Mouse (Mus musculus): ENCODE measurements around the gene Tcf7. TPM values are rescaled to one million over a fixed set of nuclear protein-coding genes. Genes with fewer than 3 reads are reported as not detected.

The Tcf7 gene
- polyA plus RNA-seq, 1 experiment from 2014 or later, result 4.7 TPM

DNA sequence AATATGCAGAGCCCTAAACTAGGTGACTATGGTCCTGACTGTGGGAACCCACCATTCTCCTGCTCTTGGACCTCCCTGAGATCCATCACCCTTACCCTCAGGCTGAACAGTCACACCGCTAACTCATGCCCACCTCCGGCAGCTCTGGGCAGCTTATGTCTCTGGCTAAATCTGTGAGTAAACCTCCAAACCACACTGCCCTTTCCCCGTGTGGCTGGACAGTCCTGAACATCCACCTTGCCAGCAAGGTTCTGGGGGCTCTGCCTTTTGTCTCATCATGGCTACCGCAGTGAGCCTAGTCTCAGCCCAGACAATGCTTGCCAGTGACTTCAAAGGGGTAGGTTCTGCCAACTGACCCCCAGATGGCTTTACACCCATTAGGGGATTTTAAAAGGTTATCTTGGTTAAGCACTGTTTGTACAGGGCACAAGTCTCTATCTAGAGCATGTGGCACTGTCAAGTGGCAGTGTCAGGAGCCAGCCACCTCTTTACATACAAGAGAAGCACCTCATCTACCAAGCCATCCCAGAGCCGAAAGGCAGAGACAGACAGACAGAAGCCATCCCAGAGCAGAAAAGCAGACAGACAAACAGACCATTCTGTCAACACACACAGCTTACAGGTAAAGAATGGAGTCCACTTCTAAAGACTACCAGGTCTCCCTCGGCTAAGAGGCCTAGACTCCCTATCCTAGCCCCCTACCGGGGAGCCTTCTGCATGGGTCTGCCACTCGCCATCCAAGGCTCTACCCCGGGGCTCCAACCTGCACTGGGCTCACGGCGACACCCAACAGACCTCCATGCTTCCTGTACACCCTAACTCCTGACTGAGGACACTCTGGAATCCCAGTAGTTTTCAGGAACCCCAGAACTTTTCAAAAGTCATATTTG lies 2.0 kb downstream of the Tcf7 start:
- H3K36me3 ChIP-seq, result no peaks in the 10 kb centered on the region
- H3K9me3 ChIP-seq, result no peaks in the 10 kb centered on the region
- H3K4me1 ChIP-seq (replicated peaks), result peaks cover 29% of the 10 kb centered on the region
- no peak overlapping the region for H3K9ac ChIP-seq
- no peak overlapping the region for H3K4me2 ChIP-seq
- H3K27me3 ChIP-seq, result peaks cover 50% of the 10 kb centered on the region
- no peak for ATAC-seq (ENCODE audit: low FRiP score)
- H3K4me3 ChIP-seq, result no peak overlapping the region
- no peak overlapping the region for H3K27ac ChIP-seq
- WGBS, result 91% methylated on average over 11 of the region's 11 CpGs

DNA sequence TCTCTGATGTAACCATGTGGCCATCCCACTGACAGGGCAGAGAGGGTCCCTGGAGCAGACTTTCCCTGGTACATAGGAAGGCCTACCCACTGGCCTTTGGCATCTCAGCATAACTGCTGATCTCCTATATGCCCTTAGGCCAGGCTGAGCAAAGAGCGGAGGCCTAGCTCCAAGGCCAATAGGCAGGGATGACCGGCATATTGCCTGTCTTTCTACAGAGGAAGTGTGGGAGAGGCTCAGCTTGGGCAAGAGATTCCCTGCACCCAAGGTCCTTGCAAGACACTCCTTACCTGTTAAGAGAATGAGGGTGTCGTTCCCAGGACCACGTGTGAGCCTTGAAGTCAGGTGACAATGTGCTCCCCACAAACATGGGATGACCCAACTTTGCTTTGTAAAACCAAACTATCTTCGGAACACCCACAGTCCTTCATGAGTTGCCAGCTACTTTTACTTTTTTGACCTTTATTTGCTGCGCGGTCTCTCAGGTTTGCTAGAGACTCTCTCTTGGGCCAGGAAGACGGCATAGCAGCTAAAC lies 3.1 kb downstream of the Tcf7 start:
- Histone ChIP-seq H3K36me3 (no peaks in the 10 kb centered on the region), H3K9me3 (no peaks in the 10 kb centered on the region), H3K4me3 (no peak overlapping the region), H3K27ac (no peak overlapping the region), H3K27me3 (peaks cover 38% of the 10 kb centered on the region), H3K4me1 (replicated peaks) (peaks cover 27% of the 10 kb centered on the region), H3K9ac (no peak overlapping the region), H3K4me2 (no peak overlapping the region)
- 97% methylated on average over 8 of the region's 8 CpGs for WGBS
- no peak for ATAC-seq (ENCODE audit: low FRiP score)

DNA sequence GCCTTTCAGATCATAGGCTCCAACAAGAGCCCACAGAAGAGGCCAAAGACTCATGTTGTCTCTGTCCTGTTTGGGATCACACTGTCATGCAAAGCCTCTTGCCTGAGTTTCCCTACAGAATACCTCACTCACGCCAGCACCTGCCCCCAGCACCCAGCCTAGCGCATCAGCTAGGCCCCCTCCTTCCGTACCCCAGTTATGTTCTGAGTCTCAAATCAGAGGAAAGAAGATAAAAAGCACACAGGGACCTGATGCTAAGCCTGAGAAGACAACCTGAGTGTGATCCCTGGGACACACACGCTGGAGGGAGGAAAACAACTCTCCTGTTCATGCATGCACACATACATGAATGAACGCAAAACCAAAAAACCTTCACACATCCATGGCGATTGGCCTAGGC lies 3.8 kb downstream of the Tcf7 start:
- Histone ChIP-seq H3K27me3 (peaks cover 31% of the 10 kb centered on the region), H3K4me2 (no peak overlapping the region), H3K4me3 (no peak overlapping the region), H3K9me3 (no peaks in the 10 kb centered on the region), H3K27ac (no peak overlapping the region), H3K36me3 (no peaks in the 10 kb centered on the region), H3K4me1 (replicated peaks) (peaks cover 21% of the 10 kb centered on the region), H3K9ac (no peak overlapping the region)
- ATAC-seq (ENCODE audit: low FRiP score), result no peak
- 94% methylated on average over 6 of the region's 6 CpGs for WGBS

DNA sequence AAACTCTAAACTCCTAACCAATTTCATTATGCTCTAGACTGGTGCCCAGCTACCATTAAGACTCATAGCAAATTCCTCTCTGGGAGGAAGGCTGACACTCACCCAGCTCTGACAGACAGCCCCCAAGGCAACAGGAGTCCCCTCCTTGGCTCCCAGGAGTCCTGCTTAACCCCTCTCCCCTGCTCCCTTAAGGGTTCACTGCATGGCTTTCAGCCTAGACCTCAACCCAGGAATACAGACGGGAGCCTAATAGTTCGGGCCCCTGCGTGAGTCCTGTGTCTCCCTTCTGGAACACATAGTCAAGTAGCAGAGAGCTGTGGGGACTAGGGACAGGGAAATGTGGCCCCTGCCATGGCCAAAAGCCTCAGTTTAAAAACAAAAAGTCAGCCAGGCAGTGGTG lies 4.7 kb downstream of the Tcf7 start:
- Histone ChIP-seq H3K9ac (no peak overlapping the region), H3K9me3 (no peaks in the 10 kb centered on the region), H3K4me1 (replicated peaks) (peaks cover 13% of the 10 kb centered on the region), H3K36me3 (no peaks in the 10 kb centered on the region), H3K27me3 (peaks cover 23% of the 10 kb centered on the region), H3K4me2 (no peak overlapping the region), H3K27ac (no peak overlapping the region), H3K4me3 (no peak overlapping the region)
- 90% methylated on average over 3 of the region's 3 CpGs for WGBS
- ATAC-seq (ENCODE audit: low FRiP score), result no peak

DNA sequence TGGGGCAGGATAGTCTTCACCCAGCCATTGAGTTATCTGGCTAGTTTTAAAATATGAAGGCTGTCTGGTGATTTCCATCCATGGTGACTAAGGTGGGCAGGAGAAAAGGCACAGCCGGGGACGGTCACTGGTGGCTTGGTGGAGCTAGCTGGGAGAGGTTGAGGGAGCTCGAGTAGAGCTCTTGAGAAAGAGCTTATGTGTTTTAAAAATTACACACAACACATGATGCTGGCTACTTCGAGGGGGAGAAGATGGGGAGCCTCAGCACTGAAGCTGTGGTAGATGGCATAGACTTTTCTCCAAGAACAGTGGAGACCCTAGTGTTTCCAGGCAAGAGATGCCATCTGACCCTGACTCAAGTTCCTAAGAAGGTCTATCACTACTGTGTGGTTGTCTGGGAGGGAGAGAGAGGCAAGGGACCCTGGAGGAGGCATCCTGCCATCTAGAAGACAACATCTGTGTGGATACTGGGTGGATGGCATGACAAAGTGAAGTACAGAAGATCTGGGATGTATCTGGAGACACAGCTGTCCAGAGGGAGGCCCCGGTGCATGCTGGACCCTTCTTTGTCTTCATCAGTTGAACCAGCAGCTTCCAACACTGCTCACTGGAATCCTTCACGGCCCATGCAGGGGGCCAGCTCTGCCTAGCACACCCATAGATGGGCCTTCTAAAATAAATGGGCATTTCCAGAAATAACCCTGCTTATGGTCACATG lies 5.2 kb downstream of the Tcf7 start:
- no peaks in the 10 kb centered on the region for H3K36me3 ChIP-seq
- H3K4me3 ChIP-seq, result no peak overlapping the region
- H3K4me2 ChIP-seq, result no peak overlapping the region
- ATAC-seq (ENCODE audit: low FRiP score), result no peak
- H3K27me3 ChIP-seq, result peaks cover 17% of the 10 kb centered on the region
- H3K4me1 ChIP-seq (replicated peaks), result peaks cover 13% of the 10 kb centered on the region
- H3K9ac ChIP-seq, result no peak overlapping the region
- H3K27ac ChIP-seq, result no peak overlapping the region
- WGBS, result 91% methylated on average over 6 of the region's 6 CpGs
- H3K9me3 ChIP-seq, result no peaks in the 10 kb centered on the region

GRCm38 (mm10) chr11:52276961-52277391 lies 5.8 kb downstream of the Tcf7 start:
- 97% methylated on average over 8 of the region's 8 CpGs for WGBS
- Histone ChIP-seq H3K27me3 (peaks cover 11% of the 10 kb centered on the region), H3K9me3 (no peaks in the 10 kb centered on the region), H3K36me3 (no peaks in the 10 kb centered on the region), H3K27ac (no peak overlapping the region), H3K9ac (no peak overlapping the region), H3K4me2 (no peak overlapping the region), H3K4me3 (no peak overlapping the region), H3K4me1 (replicated peaks) (peaks cover 15% of the 10 kb centered on the region)
- no peak for ATAC-seq (ENCODE audit: low FRiP score)

DNA sequence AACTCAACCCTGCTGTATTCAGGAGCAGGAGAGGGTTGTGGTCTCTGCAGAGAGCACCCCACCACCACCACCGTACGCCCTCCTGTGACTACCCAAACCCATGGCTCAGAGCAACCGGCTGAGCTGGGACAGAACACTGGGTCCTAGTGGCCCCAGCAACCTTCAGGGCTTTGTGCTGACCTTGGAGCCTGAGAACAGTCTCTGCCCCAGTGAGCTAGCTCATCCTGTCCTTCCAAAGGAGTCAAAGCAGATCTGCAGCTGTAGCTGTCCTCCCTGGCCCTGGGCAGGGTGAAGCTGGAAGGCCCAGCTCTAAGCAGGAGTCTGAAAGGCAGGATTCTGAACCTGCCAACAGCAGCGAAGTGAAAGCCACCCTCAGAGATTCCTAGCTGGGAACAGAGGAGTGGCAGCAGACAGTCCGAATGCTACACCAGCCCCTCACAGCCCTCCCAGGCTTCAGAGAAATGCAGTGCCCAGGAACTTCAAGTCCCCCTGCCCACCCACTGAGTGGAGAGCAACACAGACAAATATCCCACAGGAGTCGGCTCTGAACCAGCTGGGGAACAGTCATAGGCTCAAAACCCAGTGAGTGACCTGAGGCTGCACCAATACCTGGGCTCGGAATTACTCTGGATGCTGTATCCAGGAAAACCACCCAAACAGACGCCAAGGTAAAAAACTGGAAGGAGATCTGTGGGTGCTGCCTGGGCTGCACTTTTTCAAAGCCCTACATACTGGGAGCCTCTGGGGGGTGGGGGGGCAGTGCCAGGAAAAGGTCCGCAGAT lies 6.8 kb downstream of the Tcf7 start:
- 85% methylated on average over 9 of the region's 9 CpGs for WGBS

DNA sequence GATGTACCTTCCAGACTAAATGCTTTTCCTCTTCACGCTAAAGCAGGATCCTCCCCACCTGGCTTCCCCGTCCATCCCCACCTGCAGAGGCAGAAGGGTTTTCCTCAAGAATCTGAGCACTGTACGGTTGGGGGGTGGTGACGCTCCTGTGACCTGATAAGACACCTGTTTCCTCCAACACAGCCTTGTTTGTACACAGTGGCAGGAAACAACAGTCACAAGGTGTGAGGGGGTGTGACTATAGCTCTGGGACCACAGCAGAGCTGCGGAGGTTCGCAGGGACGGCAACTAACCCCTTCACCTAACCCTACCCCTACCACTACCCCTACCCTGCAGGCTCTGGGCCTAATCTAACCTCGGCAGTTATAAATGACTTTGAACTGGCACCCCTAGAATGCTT lies 7.4 kb downstream of the Tcf7 start:
- Histone ChIP-seq H3K9ac (no peak overlapping the region), H3K27ac (no peak overlapping the region), H3K4me1 (replicated peaks) (peaks cover 15% of the 10 kb centered on the region), H3K36me3 (no peaks in the 10 kb centered on the region), H3K9me3 (no peaks in the 10 kb centered on the region), H3K27me3 (no peaks in the 10 kb centered on the region), H3K4me3 (no peak overlapping the region), H3K4me2 (no peak overlapping the region)
- no peak for ATAC-seq (ENCODE audit: low FRiP score)
- WGBS, result 89% methylated on average over 8 of the region's 8 CpGs

More for the DNA sequence above, 6.8 kb downstream of the Tcf7 start:
- Histone ChIP-seq H3K36me3 (no peaks in the 10 kb centered on the region), H3K4me3 (no peak overlapping the region), H3K27ac (no peak overlapping the region), H3K9me3 (no peaks in the 10 kb centered on the region), H3K9ac (no peak overlapping the region), H3K4me2 (no peak overlapping the region), H3K27me3 (peaks cover 1% of the 10 kb centered on the region; the same call in 1 of the 2 replicates), H3K4me1 (replicated peaks) (peaks cover 15% of the 10 kb centered on the region)
- no peak for ATAC-seq (ENCODE audit: low FRiP score)

DNA sequence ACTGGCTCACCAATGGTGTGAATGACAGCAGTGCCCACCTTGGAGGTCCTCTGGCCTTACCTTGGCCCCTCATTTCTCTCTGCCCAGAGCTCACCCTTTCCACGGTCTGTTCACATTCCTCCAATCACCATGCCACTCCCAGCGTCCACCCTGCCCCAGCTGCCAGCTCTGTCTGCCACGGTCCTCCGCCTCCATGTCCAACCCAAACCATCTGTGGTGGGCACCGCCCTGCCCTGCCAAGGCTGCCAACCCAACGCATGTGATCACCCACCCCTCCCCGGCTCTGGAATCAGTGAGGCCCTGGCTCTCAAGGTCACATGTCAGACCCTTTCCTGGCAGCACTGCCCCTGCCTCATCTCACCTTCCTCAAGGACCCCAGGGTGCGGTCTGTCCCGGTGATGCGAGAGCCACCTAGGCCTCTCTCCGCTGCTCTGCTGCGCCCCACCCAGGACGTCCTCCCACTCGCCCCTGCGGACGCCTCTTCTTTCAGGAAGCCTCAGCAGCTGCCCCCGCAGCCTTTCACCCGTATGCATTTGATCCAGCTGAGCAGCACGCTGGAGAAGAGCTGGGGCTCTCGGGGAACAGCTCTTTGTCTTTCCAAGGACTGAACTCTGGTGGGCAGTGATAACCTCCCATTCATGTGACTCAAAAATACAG lies 8.2 kb downstream of the Tcf7 start:
- ATAC-seq (ENCODE audit: low FRiP score), result no peak
- Histone ChIP-seq H3K4me2 (no peak overlapping the region), H3K4me3 (no peak overlapping the region), H3K9ac (no peak overlapping the region), H3K9me3 (no peaks in the 10 kb centered on the region), H3K27ac (no peak overlapping the region), H3K27me3 (no peaks in the 10 kb centered on the region), H3K4me1 (replicated peaks) (peaks cover 15% of the 10 kb centered on the region), H3K36me3 (no peaks in the 10 kb centered on the region)
- 87% methylated on average over 20 of the region's 20 CpGs for WGBS

GRCm38 (mm10) chr11:52273942-52274330 lies 8.9 kb downstream of the Tcf7 start:
- Histone ChIP-seq H3K36me3 (no peaks in the 10 kb centered on the region), H3K27me3 (no peaks in the 10 kb centered on the region), H3K4me2 (no peak overlapping the region), H3K4me1 (replicated peaks) (peaks cover 15% of the 10 kb centered on the region), H3K4me3 (no peak overlapping the region), H3K9me3 (no peaks in the 10 kb centered on the region), H3K9ac (no peak overlapping the region), H3K27ac (no peak overlapping the region)
- no peak for ATAC-seq (ENCODE audit: low FRiP score)
- WGBS, result 87% methylated on average over 4 of the region's 4 CpGs

DNA sequence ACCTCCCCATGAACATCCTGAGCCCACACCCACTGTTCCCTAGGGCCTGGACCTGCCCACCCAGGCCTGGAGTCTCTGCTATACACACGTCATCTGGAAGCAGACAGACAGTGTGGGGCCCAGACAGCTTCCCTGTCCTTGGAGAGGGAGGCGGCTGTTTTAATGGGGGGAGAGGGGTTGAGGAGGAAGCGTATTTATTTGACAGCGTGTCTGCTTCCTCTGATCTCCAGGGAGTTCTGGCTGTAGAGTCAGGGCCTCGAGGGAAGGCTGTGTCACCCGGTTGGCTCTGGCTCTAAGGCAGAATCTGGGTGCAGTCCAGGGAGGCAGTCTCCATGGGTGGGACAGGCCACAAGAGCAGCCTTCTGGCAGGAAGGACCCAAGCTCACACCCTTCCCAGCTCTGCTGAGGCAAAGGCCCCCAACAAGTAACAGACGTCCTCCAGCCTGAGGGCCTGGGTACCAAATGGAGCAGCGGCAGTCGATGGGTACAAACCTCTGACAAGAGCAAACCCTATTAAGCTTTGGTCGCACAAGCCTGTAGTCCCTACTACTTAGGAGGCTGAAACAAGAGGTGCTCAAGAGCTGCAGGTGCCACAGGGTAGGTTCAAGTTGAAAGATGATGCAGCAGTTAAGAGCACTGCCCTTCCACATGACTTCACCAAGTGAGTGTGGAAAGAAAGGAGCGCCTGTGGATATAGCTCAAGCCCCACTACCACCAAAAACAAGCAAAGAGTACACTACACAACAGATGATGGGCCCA lies 9.5 kb downstream of the Tcf7 start:
- Histone ChIP-seq H3K9ac (no peak overlapping the region), H3K4me2 (no peak overlapping the region), H3K4me3 (no peak overlapping the region), H3K4me1 (replicated peaks) (peaks cover 18% of the 10 kb centered on the region), H3K36me3 (no peaks in the 10 kb centered on the region), H3K27me3 (no peaks in the 10 kb centered on the region), H3K9me3 (no peaks in the 10 kb centered on the region), H3K27ac (no peak overlapping the region)
- WGBS, result 78% methylated on average over 11 of the region's 11 CpGs
- no peak for ATAC-seq (ENCODE audit: low FRiP score)

Measured in hindbrain, embryonic 13.5 days (tissue).